8 mouse cellular contexts compared by ENCODE assay signal in genomic region chr1:93685401-93686244, GRCm38 (mm10). TPM values are rescaled to one million over a fixed set of nuclear protein-coding genes. Genes with fewer than 3 reads are reported as not detected.
DNase-seq lines count a peak whose midpoint lies in the region; ATAC-seq and TF ChIP-seq lines count a peak whose summit lies in the region.

Gene Bok (plus strand): TSS chr1:93685660.

- H3K9me3 ChIP-seq in embryonic facial prominence, embryonic 14.5 days (ENCODE audit: control insufficient read depth, low read length), result no peaks in the 10 kb centered on the region
- H3K9me3 ChIP-seq in midbrain, postnatal 0 days (ENCODE audit: low read length), result no peaks in the 10 kb centered on the region

- H3K4me1 ChIP-seq in embryonic facial prominence, embryonic 14.5 days (ENCODE audit: control insufficient read depth, insufficient read depth, low read length), result 0 out of 2 replicates have a peak, but pooled peaks cover 5% of the 10 kb centered on the region
- peaks cover 3% of the 10 kb centered on the region; the same call in 1 of the 2 replicates for H3K4me1 ChIP-seq in midbrain, postnatal 0 days (ENCODE audit: insufficient read depth, low read length)
- peaks cover 13% of the 10 kb centered on the region for H3K4me1 ChIP-seq in testis, adult 2 months (ENCODE audit: control insufficient read depth, insufficient read depth, low read length)

- peak within 1 kb of the TSS; percentile 69 for H3K9ac ChIP-seq in embryonic facial prominence, embryonic 14.5 days (ENCODE audit: low read depth, low read length)
- H3K9ac ChIP-seq in midbrain, postnatal 0 days (replicated peaks; ENCODE audit: low read length, poor library complexity, severe bottlenecking), result peak within 1 kb of the TSS; percentile 82

- TF ChIP-seq POLR2A in testis, adult 2 months (IDR thresholded peaks at IDR 0.05; ENCODE audit: control insufficient read depth, low read depth, low read length), result no peak

- 1% methylated on average over 50 of the region's 78 CpGs for WGBS in embryonic facial prominence, embryonic 14.5 days
- WGBS in midbrain, postnatal 0 days, result under 1% methylated on average over 73 of the region's 78 CpGs

- no peaks in the 10 kb centered on the region for H3K27me3 ChIP-seq in embryonic facial prominence, embryonic 14.5 days (replicated peaks; ENCODE audit: control insufficient read depth, insufficient read depth, low read length)
- no peaks in the 10 kb centered on the region for H3K27me3 ChIP-seq in midbrain, postnatal 0 days (ENCODE audit: insufficient read depth, low read length)
- H3K27me3 ChIP-seq in testis, adult 2 months (ENCODE audit: control insufficient read depth, insufficient read depth, low read length), result no peaks in the 10 kb centered on the region

- peak within 1 kb of the TSS; percentile 39 for H3K27ac ChIP-seq in embryonic facial prominence, embryonic 14.5 days (replicated peaks; ENCODE audit: low read depth, low read length)
- peak within 1 kb of the TSS; percentile 87 for H3K27ac ChIP-seq in midbrain, postnatal 0 days (ENCODE audit: low read depth, low read length)
- peak within 1 kb of the TSS; percentile 23; the same call in 1 of the 2 replicates for H3K27ac ChIP-seq in testis, adult 2 months (ENCODE audit: control insufficient read depth, insufficient read depth, low read depth, low read length)

- peak within 1 kb of the TSS; percentile 65 for H3K4me3 ChIP-seq in embryonic facial prominence, embryonic 14.5 days (ENCODE audit: low read depth, low read length)
- H3K4me3 ChIP-seq in midbrain, postnatal 0 days (ENCODE audit: low read depth, low read length), result peak within 1 kb of the TSS; percentile 63
- peak within 1 kb of the TSS; percentile 60 for H3K4me3 ChIP-seq in testis, adult 2 months (ENCODE audit: control insufficient read depth, low read depth, low read length)

- peak within 1 kb of the TSS; percentile 96 for H3K4me2 ChIP-seq in embryonic facial prominence, embryonic 14.5 days (ENCODE audit: low read depth, low read length)
- peak within 1 kb of the TSS; percentile 84 for H3K4me2 ChIP-seq in midbrain, postnatal 0 days (ENCODE audit: low read depth, low read length, poor library complexity, severe bottlenecking)

- peak; percentile 77 for ATAC-seq in embryonic facial prominence, embryonic 14.5 days (ENCODE audit: low read depth)
- peak; percentile 57 for ATAC-seq in midbrain, postnatal 0 days (ENCODE audit: low FRiP score)

- no peak for TF ChIP-seq CTCF in midbrain, postnatal 0 days (IDR thresholded peaks at IDR 0.05)
- TF ChIP-seq CTCF in testis, adult 2 months (IDR thresholded peaks at IDR 0.05; ENCODE audit: control insufficient read depth, insufficient read depth, insufficient replicate concordance, low read depth, low read length), result no peak

- no peaks in the 10 kb centered on the region for H3K36me3 ChIP-seq in embryonic facial prominence, embryonic 14.5 days (ENCODE audit: control insufficient read depth, insufficient read depth, low read length)
- peaks cover 4% of the 10 kb centered on the region; the same call in 1 of the 2 replicates for H3K36me3 ChIP-seq in midbrain, postnatal 0 days (ENCODE audit: insufficient read depth, low read length)
- H3K36me3 ChIP-seq in testis, adult 2 months (ENCODE audit: control insufficient read depth, insufficient read depth, low read length), result no peaks in the 10 kb centered on the region

- DNase-seq in 3134 (ENCODE audit: extremely low read depth, insufficient read length, low spot score) (peak; percentile 95), liver (peak; percentile 61)
- DNase-seq in adrenal gland, postnatal 14 days, result peak; percentile 91
- peak; percentile 92 for DNase-seq in embryonic facial prominence, embryonic 14.5 days (ENCODE audit: low spot score)
- DNase-seq in heart, adult 9 months (ENCODE audit: low spot score in 2 of 2), result peak; percentile 82 to 87
- peak; percentile 76 to 86 for DNase-seq in kidney, adult 8-10 months
- DNase-seq in midbrain, postnatal 0 days (ENCODE audit: low spot score), result peak; percentile 89

RNA-seq across cellular contexts. Expression of gene Bok, which starts in this region (rescaled TPM):
- total RNA-seq in adrenal gland, postnatal 14 days (2021), result 9.9 and 12.2 TPM in 2 replicates
- polyA plus RNA-seq in embryonic facial prominence, embryonic 14.5 days (2014; fragmentation: Nextera tagmentation; extraction: Ambion mirVana), result 38.7 and 42.8 TPM in 2 replicates
- 99.4 and 108 TPM in 2 replicates for total RNA-seq in midbrain, postnatal 0 days (2014; rRNA removed)
- 95.4 and 96.6 TPM in 2 replicates for polyA plus RNA-seq in midbrain, postnatal 0 days (2015; fragmentation: Nextera tagmentation; extraction: Ambion mirVana)
- 5.6 and 9.7 TPM in 2 replicates for polyA plus RNA-seq in testis, adult 2 months (2012; rRNA removed)

Comparison
In these comparisons a context has a peak if more than half of its experiments do, and no peak if none do; other contexts are left out.
1. Peak in every context shown above with its lines: DNase-seq, ATAC-seq, H3K4me3 ChIP-seq and H3K27ac ChIP-seq.
2. H3K27ac ChIP-seq: peak in every context shown above with its lines; median percentile 87 in midbrain, postnatal 0 days; 39 in embryonic facial prominence, embryonic 14.5 days; 23 in testis, adult 2 months.